In the genomic region with DNA sequence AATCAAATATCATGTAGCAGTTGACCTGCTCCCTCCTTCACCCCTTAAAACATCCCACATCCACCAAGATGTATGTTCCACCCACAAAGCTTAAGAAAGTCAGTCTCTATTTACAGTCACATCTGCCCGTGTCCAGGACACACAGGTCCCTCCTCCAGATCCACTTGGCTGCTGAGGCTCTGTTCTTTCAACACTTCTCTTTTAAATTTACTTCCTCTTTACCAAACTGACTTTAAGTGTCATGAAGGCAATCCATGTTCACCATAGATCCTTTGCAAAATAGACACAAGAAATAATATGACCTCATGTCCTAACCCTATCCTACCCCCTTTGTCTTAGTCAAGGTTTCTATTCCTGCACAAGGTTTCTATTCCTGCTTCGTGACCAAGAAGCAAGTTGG, we compare ENCODE assay signal across 8 mouse cellular contexts.
DNase-seq lines count a peak whose midpoint lies in the region; ATAC-seq and TF ChIP-seq lines count a peak whose summit lies in the region.

No protein-coding gene starts in this region.

- no peak overlapping the region for H3K4me2 ChIP-seq in forebrain, embryonic 12.5 days
- no peak overlapping the region for H3K4me2 ChIP-seq in forebrain, postnatal 0 days (ENCODE audit: low read depth)
- no peak overlapping the region for H3K4me2 ChIP-seq in hindbrain, embryonic 13.5 days
- H3K4me2 ChIP-seq in hindbrain, postnatal 0 days (ENCODE audit: low read depth, low read length) = no peak overlapping the region
- H3K4me2 ChIP-seq in midbrain, embryonic 12.5 days (replicated peaks) = no peak overlapping the region
- no peak overlapping the region for H3K4me2 ChIP-seq in midbrain, embryonic 16.5 days (ENCODE audit: low read length)
- H3K4me2 ChIP-seq in stomach, postnatal 0 days (replicated peaks; ENCODE audit: low read depth) = no peak overlapping the region

- 90% methylated on average over 2 of the region's 2 CpGs for WGBS in forebrain, embryonic 12.5 days
- 84% methylated on average over 2 of the region's 2 CpGs for WGBS in forebrain, postnatal 0 days
- 80% methylated on average over 2 of the region's 2 CpGs for WGBS in hindbrain, embryonic 13.5 days
- WGBS in hindbrain, postnatal 0 days = 76% methylated on average over 2 of the region's 2 CpGs
- 82% methylated on average over 2 of the region's 2 CpGs for WGBS in midbrain, embryonic 12.5 days
- WGBS in midbrain, embryonic 16.5 days = 86% methylated on average over 2 of the region's 2 CpGs
- WGBS in stomach, postnatal 0 days = 52% methylated on average over 2 of the region's 2 CpGs

- H3K9ac ChIP-seq in forebrain, embryonic 12.5 days = no peak overlapping the region
- H3K9ac ChIP-seq in forebrain, postnatal 0 days = no peak overlapping the region
- H3K9ac ChIP-seq in hindbrain, embryonic 13.5 days = no peak overlapping the region
- H3K9ac ChIP-seq in hindbrain, postnatal 0 days (replicated peaks; ENCODE audit: low read length) = no peak overlapping the region
- no peak overlapping the region for H3K9ac ChIP-seq in midbrain, embryonic 12.5 days (replicated peaks)
- no peak overlapping the region for H3K9ac ChIP-seq in midbrain, embryonic 16.5 days (ENCODE audit: low read depth, low read length)
- H3K9ac ChIP-seq in stomach, postnatal 0 days (ENCODE audit: low read length) = no peak overlapping the region

- no peak overlapping the region for H3K4me3 ChIP-seq in forebrain, embryonic 12.5 days (replicated peaks)
- H3K4me3 ChIP-seq in forebrain, postnatal 0 days (ENCODE audit: low read depth, low read length) = no peak overlapping the region
- H3K4me3 ChIP-seq in hindbrain, embryonic 13.5 days = no peak overlapping the region
- no peak overlapping the region for H3K4me3 ChIP-seq in hindbrain, postnatal 0 days (ENCODE audit: low read length)
- H3K4me3 ChIP-seq in midbrain, embryonic 12.5 days = no peak overlapping the region
- no peak overlapping the region for H3K4me3 ChIP-seq in midbrain, embryonic 16.5 days (ENCODE audit: low read depth, low read length)
- no peak overlapping the region for H3K4me3 ChIP-seq in stomach, postnatal 0 days (ENCODE audit: low read depth, low read length)

- no peak for TF ChIP-seq CTCF in forebrain, postnatal 0 days (IDR thresholded peaks at IDR 0.05; ENCODE audit: low read depth)
- no peak for TF ChIP-seq CTCF in hindbrain, postnatal 0 days (IDR thresholded peaks at IDR 0.05; ENCODE audit: low read depth)
- no peak for TF ChIP-seq CTCF in stomach, postnatal 0 days (IDR thresholded peaks at IDR 0.05; ENCODE audit: low read depth)

- no peak for TF ChIP-seq EP300 in stomach, postnatal 0 days (optimal IDR thresholded peaks at IDR 0.05)

- ATAC-seq in forebrain, embryonic 12.5 days (ENCODE audit: low FRiP score) = no peak
- no peak for ATAC-seq in forebrain, postnatal 0 days
- ATAC-seq in hindbrain, embryonic 13.5 days (ENCODE audit: low FRiP score) = no peak
- ATAC-seq in hindbrain, postnatal 0 days = no peak
- no peak for ATAC-seq in midbrain, embryonic 12.5 days (ENCODE audit: low FRiP score, low read depth)
- ATAC-seq in midbrain, embryonic 16.5 days = no peak
- no peak for ATAC-seq in stomach, postnatal 0 days (ENCODE audit: low FRiP score, low TSS enrichment)

- no peaks in the 10 kb centered on the region for H3K9me3 ChIP-seq in forebrain, embryonic 12.5 days
- H3K9me3 ChIP-seq in forebrain, postnatal 0 days (ENCODE audit: low read length) = no peaks in the 10 kb centered on the region
- H3K9me3 ChIP-seq in hindbrain, embryonic 13.5 days = no peaks in the 10 kb centered on the region
- no peaks in the 10 kb centered on the region for H3K9me3 ChIP-seq in hindbrain, postnatal 0 days (ENCODE audit: low read length)
- no peaks in the 10 kb centered on the region for H3K9me3 ChIP-seq in midbrain, embryonic 12.5 days
- H3K9me3 ChIP-seq in midbrain, embryonic 16.5 days (replicated peaks; ENCODE audit: control insufficient read depth, low read length, poor library complexity, severe bottlenecking) = no peaks in the 10 kb centered on the region
- H3K9me3 ChIP-seq in stomach, postnatal 0 days (ENCODE audit: control insufficient read depth, low read length) = no peaks in the 10 kb centered on the region

- H3K27ac ChIP-seq in forebrain, embryonic 12.5 days = peak overlapping the region; percentile 72; the same call in 1 of the 2 replicates
- H3K27ac ChIP-seq in forebrain, postnatal 0 days (ENCODE audit: low read depth, low read length) = no peak overlapping the region
- peak overlapping the region; percentile 73; the same call in 1 of the 2 replicates for H3K27ac ChIP-seq in hindbrain, embryonic 13.5 days
- no peak overlapping the region for H3K27ac ChIP-seq in hindbrain, postnatal 0 days
- H3K27ac ChIP-seq in midbrain, embryonic 12.5 days (replicated peaks) = peak overlapping the region; percentile 52; the same call in 1 of the 2 replicates
- no peak overlapping the region; the same call in 1 of the 2 replicates for H3K27ac ChIP-seq in midbrain, embryonic 16.5 days (ENCODE audit: low read length)
- H3K27ac ChIP-seq in stomach, postnatal 0 days (replicated peaks) = peak overlapping the region; percentile 67; the same call in 1 of the 2 replicates

- no peak for DNase-seq in forebrain, postnatal 0 days
- DNase-seq in hindbrain, postnatal 0 days (ENCODE audit: low spot score) = no peak
- no peak for DNase-seq in stomach, postnatal 0 days (ENCODE audit: low spot score)
- no peak for DNase-seq in c-Kit-positive CD71-positive TER-119-positive erythroid progenitor cells, embryonic 14.5 days (ENCODE audit: low spot score)

- no peaks in the 10 kb centered on the region for H3K27me3 ChIP-seq in forebrain, embryonic 12.5 days
- H3K27me3 ChIP-seq in forebrain, postnatal 0 days (ENCODE audit: insufficient read depth, low read length) = no peaks in the 10 kb centered on the region
- no peaks in the 10 kb centered on the region for H3K27me3 ChIP-seq in hindbrain, embryonic 13.5 days
- no peaks in the 10 kb centered on the region for H3K27me3 ChIP-seq in hindbrain, postnatal 0 days (ENCODE audit: insufficient read depth, low read length)
- no peaks in the 10 kb centered on the region for H3K27me3 ChIP-seq in midbrain, embryonic 12.5 days
- H3K27me3 ChIP-seq in midbrain, embryonic 16.5 days (ENCODE audit: control insufficient read depth, insufficient read depth, low read depth, low read length) = no peaks in the 10 kb centered on the region
- H3K27me3 ChIP-seq in stomach, postnatal 0 days (ENCODE audit: control insufficient read depth, insufficient read depth, low read length) = no peaks in the 10 kb centered on the region

- peaks cover 19% of the 10 kb centered on the region for H3K4me1 ChIP-seq in forebrain, embryonic 12.5 days
- H3K4me1 ChIP-seq in forebrain, postnatal 0 days (ENCODE audit: insufficient read depth) = peaks cover 16% of the 10 kb centered on the region
- H3K4me1 ChIP-seq in hindbrain, embryonic 13.5 days (replicated peaks) = peaks cover 66% of the 10 kb centered on the region
- peaks cover 18% of the 10 kb centered on the region for H3K4me1 ChIP-seq in hindbrain, postnatal 0 days (ENCODE audit: insufficient read depth, low read length)
- H3K4me1 ChIP-seq in midbrain, embryonic 12.5 days = peaks cover 20% of the 10 kb centered on the region
- H3K4me1 ChIP-seq in midbrain, embryonic 16.5 days (ENCODE audit: control insufficient read depth, insufficient read depth, low read length) = peaks cover 9% of the 10 kb centered on the region
- H3K4me1 ChIP-seq in stomach, postnatal 0 days (replicated peaks; ENCODE audit: control insufficient read depth, insufficient read depth) = peaks cover 4% of the 10 kb centered on the region; the same call in 1 of the 2 replicates

- no peaks in the 10 kb centered on the region for H3K36me3 ChIP-seq in forebrain, embryonic 12.5 days (replicated peaks)
- H3K36me3 ChIP-seq in forebrain, postnatal 0 days (ENCODE audit: insufficient read depth) = no peaks in the 10 kb centered on the region
- no peaks in the 10 kb centered on the region for H3K36me3 ChIP-seq in hindbrain, embryonic 13.5 days
- H3K36me3 ChIP-seq in hindbrain, postnatal 0 days (ENCODE audit: insufficient read depth, low read length) = no peaks in the 10 kb centered on the region
- H3K36me3 ChIP-seq in midbrain, embryonic 12.5 days = no peaks in the 10 kb centered on the region
- no peaks in the 10 kb centered on the region for H3K36me3 ChIP-seq in midbrain, embryonic 16.5 days (ENCODE audit: control insufficient read depth, insufficient read depth, low read length)
- no peaks in the 10 kb centered on the region for H3K36me3 ChIP-seq in stomach, postnatal 0 days (ENCODE audit: control insufficient read depth, insufficient read depth, low read length)

Comparison
In these comparisons a context has a peak if more than half of its experiments do, and no peak if none do; other contexts are left out.
1. H3K27ac ChIP-seq: peak in forebrain, embryonic 12.5 days (single experiment), hindbrain, embryonic 13.5 days (single experiment), midbrain, embryonic 12.5 days (single experiment) and stomach, postnatal 0 days (single experiment); none in forebrain, postnatal 0 days (single experiment), hindbrain, postnatal 0 days (single experiment) and midbrain, embryonic 16.5 days (single experiment).